Mouse (Mus musculus) ES-Bruce4 (cell line): ENCODE measurements around the gene Nsd2.

Source experiments
- CTCF ChIP-seq: IDR thresholded peaks from one replicate; pipeline ENCODE4 v1.8.1; 2011; ENCODE audit warnings: low read depth, low read length
- POLR2A ChIP-seq: IDR thresholded peaks from one replicate; pipeline ENCODE4 v1.8.1; 2011; ENCODE audit warnings: low read length; ENCODE audit not compliant: insufficient read depth

GRCm38 (mm10) chr5:33819141-33819875 is 1.2 kb upstream of the Nsd2 start:
- TF ChIP-seq POLR2A = no peak
- no peak for TF ChIP-seq CTCF
